Mouse (Mus musculus) hindbrain, postnatal 0 days (tissue): ENCODE data around the gene Olfr231. TPM values are rescaled to one million over a fixed set of nuclear protein-coding genes. Genes with fewer than 3 reads are reported as not detected.

Experiments
- ATAC-seq: fragments of 200-750 bp; cut with Nextera tagmentation; 2 replicates; pipeline ENCODE4 v1.8.0; 2017; ENCODE audit warnings: mild to moderate bottlenecking, moderate TSS enrichment, moderate library complexity
- DNase-seq: peaks from one replicate; pipeline ENCODE4 v3.0.0-alpha.2; 2015; ENCODE audit warnings: low spot score
- H3K27ac ChIP-seq: fragments of 300-500 bp; sonication (generic); 2 replicates; pipeline ENCODE4 v1.5.1; 2014; ENCODE audit warnings: mild to moderate bottlenecking
- H3K27me3 ChIP-seq: fragments of 300-500 bp; sonication (generic); 2 replicates; pipeline ENCODE4 v1.6.1; 2014; ENCODE audit warnings: low read length, mixed read lengths; ENCODE audit not compliant: insufficient read depth
- H3K36me3 ChIP-seq: fragments of 300-500 bp; sonication (generic); 2 replicates; pipeline ENCODE4 v1.6.1; 2014; ENCODE audit warnings: low read length, mixed read lengths; ENCODE audit not compliant: insufficient read depth
- H3K4me1 ChIP-seq: fragments of 300-500 bp; sonication (generic); 2 replicates; pipeline ENCODE4 v1.6.1; 2014; ENCODE audit warnings: antibody characterized with exemption, low read length, mixed read lengths; ENCODE audit not compliant: insufficient read depth
- H3K4me2 ChIP-seq: fragments of 300-500 bp; sonication (generic); 2 replicates; pipeline ENCODE4 v1.6.1; 2014; ENCODE audit warnings: low read depth, mild to moderate bottlenecking, low read length, moderate library complexity, mixed read lengths
- H3K4me3 ChIP-seq: fragments of 300-500 bp; sonication (generic); 2 replicates; pipeline ENCODE4 v1.5.1; 2014; ENCODE audit warnings: low read length
- H3K9ac ChIP-seq: fragments of 300-500 bp; sonication (generic); replicated peaks from 2 replicates; pipeline ENCODE4 v1.6.1; 2014; ENCODE audit warnings: mild to moderate bottlenecking, low read length, moderate library complexity, mixed read lengths
- H3K9me3 ChIP-seq: fragments of 300-500 bp; sonication (generic); 2 replicates; pipeline ENCODE4 v1.6.1; 2016; ENCODE audit warnings: low read length, mixed read lengths
- CTCF ChIP-seq: IDR thresholded peaks from 2 replicates; pipeline ENCODE4 v1.5.1; 2016; ENCODE audit warnings: antibody characterized with exemption, control low read depth, low read depth
- WGBS: fragments of 180-500 bp; shearing (Covaris S2); extraction: QIAGEN DNeasy Blood & Tissue Kit; methylation state at CpG from one replicate; pipeline ENCODE4 v1.1.7; 2014; 5-methylcytosine and 5-hydroxymethylcytosine counted together
- polyA plus RNA-seq: library from polyadenylated mRNA; unstranded; fragments of >200 nt; fragmentation: Nextera tagmentation; extraction: Ambion mirVana; gene quantifications from 2 replicates; pipeline ENCODE4 v1.2.1, GENCODE M21; 2015
- total RNA-seq: library from RNA; depleted of rRNA; stranded (reverse); fragments of >200 nt; gene quantifications from 2 replicates; pipeline ENCODE4 v1.2.3, GENCODE M21; 2014; rRNA removed

Gene Olfr231
- total RNA-seq (not detected in 2 replicates), polyA plus RNA-seq (not detected in 2 replicates)

GRCm38 (mm10) chr1:174121062-174121461 is at the start of gene Olfr231:
Olfr231 (minus strand) TSS chr1:174121162.
- no peak within 1 kb of the TSS for H3K9ac ChIP-seq
- no peaks in the 10 kb centered on the region for H3K27me3 ChIP-seq
- no peak within 1 kb of the TSS for H3K27ac ChIP-seq
- WGBS, result 38% methylated on average over 2 of the region's 2 CpGs
- H3K4me3 ChIP-seq, result no peak within 1 kb of the TSS
- no peak for TF ChIP-seq CTCF
- DNase-seq (no peak), ATAC-seq (no peak)
- no peak within 1 kb of the TSS for H3K4me2 ChIP-seq
- H3K4me1 ChIP-seq, result no peaks in the 10 kb centered on the region
- no peaks in the 10 kb centered on the region for H3K36me3 ChIP-seq
- no peaks in the 10 kb centered on the region for H3K9me3 ChIP-seq

- ATAC-seq (no peak), DNase-seq (no peak)
- Histone ChIP-seq H3K4me2 (no peak overlapping the region), H3K27ac (no peak overlapping the region), H3K4me3 (no peak overlapping the region), H3K4me1 (no peaks in the 10 kb centered on the region), H3K36me3 (no peaks in the 10 kb centered on the region), H3K9ac (no peak overlapping the region), H3K9me3 (no peaks in the 10 kb centered on the region), H3K27me3 (no peaks in the 10 kb centered on the region)
- no peak for TF ChIP-seq CTCF
Measured at GRCm38 (mm10) chr1:174169024-174169423, 48.1 kb upstream of the Olfr231 start.

DNA sequence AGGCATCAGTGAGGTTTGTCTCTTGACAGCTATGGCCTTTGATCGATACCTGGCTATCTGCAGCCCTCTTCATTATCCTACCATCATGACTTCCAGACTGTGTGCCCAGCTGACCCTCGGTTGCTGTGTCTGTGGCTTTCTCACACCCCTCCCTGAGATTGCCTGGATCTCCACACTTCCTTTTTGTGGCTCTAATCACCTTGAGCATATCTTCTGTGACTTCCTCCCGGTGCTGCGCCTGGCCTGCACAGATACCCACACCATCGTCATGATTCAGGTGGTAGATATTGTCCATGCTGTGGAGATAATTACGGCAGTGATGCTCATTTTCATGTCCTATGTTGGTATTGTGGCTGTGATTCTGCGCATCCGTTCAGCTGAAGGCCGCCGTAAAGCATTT is 38.1 kb upstream of the Olfr231 start:
- Histone ChIP-seq H3K36me3 (no peaks in the 10 kb centered on the region), H3K4me3 (no peak overlapping the region), H3K4me2 (no peak overlapping the region), H3K9me3 (no peaks in the 10 kb centered on the region), H3K4me1 (no peaks in the 10 kb centered on the region), H3K9ac (no peak overlapping the region), H3K27ac (no peak overlapping the region), H3K27me3 (no peaks in the 10 kb centered on the region)
- no peak for ATAC-seq
- WGBS, result 95% methylated on average over 10 of the region's 10 CpGs
- no peak for DNase-seq
- no peak for TF ChIP-seq CTCF

GRCm38 (mm10) chr1:174158512-174158911 is 37.5 kb upstream of the Olfr231 start:
- Histone ChIP-seq H3K27me3 (no peaks in the 10 kb centered on the region), H3K9me3 (no peaks in the 10 kb centered on the region), H3K36me3 (no peaks in the 10 kb centered on the region), H3K4me3 (no peak overlapping the region), H3K4me1 (no peaks in the 10 kb centered on the region), H3K4me2 (no peak overlapping the region), H3K9ac (no peak overlapping the region), H3K27ac (no peak overlapping the region)
- DNase-seq, result no peak
- WGBS, result 78% methylated on average over 1 of the region's 1 CpGs
- TF ChIP-seq CTCF, result no peak
- no peak for ATAC-seq

DNA sequence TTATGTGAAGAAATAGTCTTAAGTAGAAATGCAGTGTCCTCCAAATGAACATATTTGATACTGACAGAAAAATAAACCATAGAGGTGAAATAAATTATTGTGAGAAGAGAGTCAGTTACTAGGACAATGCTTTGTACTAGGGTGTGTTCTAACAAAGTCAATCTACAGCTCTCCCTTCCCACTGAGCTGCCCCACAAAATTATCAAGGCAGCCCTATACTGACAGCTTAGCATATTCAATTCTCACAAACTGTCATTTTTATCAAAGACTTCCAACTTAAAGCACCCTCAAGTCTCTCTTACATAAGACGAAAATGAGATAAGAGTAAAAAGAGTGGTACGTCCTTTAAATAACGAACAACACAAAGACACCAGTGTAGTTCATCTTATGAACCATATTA is 36.7 kb upstream of the Olfr231 start:
- Histone ChIP-seq H3K27me3 (no peaks in the 10 kb centered on the region), H3K9me3 (no peaks in the 10 kb centered on the region), H3K27ac (no peak overlapping the region), H3K4me3 (no peak overlapping the region), H3K4me1 (no peaks in the 10 kb centered on the region), H3K9ac (no peak overlapping the region), H3K4me2 (no peak overlapping the region), H3K36me3 (no peaks in the 10 kb centered on the region)
- DNase-seq (no peak), ATAC-seq (no peak)
- no peak for TF ChIP-seq CTCF
- WGBS, result 89% methylated on average over 3 of the region's 3 CpGs

DNA sequence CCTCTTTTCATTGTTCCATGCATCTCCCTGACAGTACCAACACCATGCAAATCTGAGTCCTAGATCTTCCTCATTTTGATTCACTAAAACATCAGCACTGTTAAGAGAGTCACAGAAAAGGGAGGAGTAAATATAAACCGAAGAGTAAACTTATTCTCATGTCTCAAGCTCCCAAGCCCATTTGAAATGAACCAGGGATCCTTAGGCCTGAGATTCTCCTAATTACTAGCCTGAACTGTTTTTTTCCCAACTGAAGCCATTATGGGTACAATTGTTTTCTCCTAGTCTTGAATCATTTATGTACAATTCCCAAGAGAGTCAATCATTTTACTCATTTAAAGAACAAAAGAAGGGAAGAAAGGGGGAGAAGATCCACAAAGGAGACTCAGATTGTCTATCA is 34.4 kb upstream of the Olfr231 start, which contains the start of gene Olfr420:
Olfr420 (plus strand) TSS at position 301 of the 400 bp plus-strand sequence.
- 88% methylated on average over 1 of the region's 1 CpGs for WGBS
- Histone ChIP-seq H3K4me2 (no peak within 1 kb of the TSS), H3K27me3 (no peaks in the 10 kb centered on the region), H3K9ac (no peak within 1 kb of the TSS), H3K4me1 (no peaks in the 10 kb centered on the region), H3K4me3 (no peak within 1 kb of the TSS), H3K27ac (no peak within 1 kb of the TSS), H3K9me3 (no peaks in the 10 kb centered on the region), H3K36me3 (no peaks in the 10 kb centered on the region)
- TF ChIP-seq CTCF, result no peak
- ATAC-seq, result no peak
- no peak for DNase-seq

- H3K4me2 ChIP-seq, result no peak overlapping the region
- no peaks in the 10 kb centered on the region for H3K36me3 ChIP-seq
- DNase-seq (no peak), ATAC-seq (no peak)
- no peaks in the 10 kb centered on the region for H3K27me3 ChIP-seq
- no peak overlapping the region for H3K9ac ChIP-seq
- H3K9me3 ChIP-seq, result no peaks in the 10 kb centered on the region
- TF ChIP-seq CTCF, result no peak
- H3K27ac ChIP-seq, result no peak overlapping the region
- 82% methylated on average over 2 of the region's 2 CpGs for WGBS
- H3K4me1 ChIP-seq, result no peaks in the 10 kb centered on the region
- no peak overlapping the region for H3K4me3 ChIP-seq
Measured at GRCm38 (mm10) chr1:174149289-174149688, 28.3 kb upstream of the Olfr231 start.
